Mouse (Mus musculus) kidney, embryonic 14.5 days (tissue): ENCODE measurements around the gene Usp17le. TPM values are rescaled to one million over a fixed set of nuclear protein-coding genes. Genes with fewer than 3 reads are reported as not detected.
"Not testable (repeated sequence)": the region's sequence is repeated elsewhere in the genome, so short reads cannot be mapped to it uniquely, and the experiment has no call there.

ENCODE experiments used
- ATAC-seq: fragments of 200-750 bp; cut with Nextera tagmentation; 2 replicates; pipeline ENCODE4 v1.8.0; 2017; ENCODE audit warnings: moderate number of reproducible peaks, mild to moderate bottlenecking, moderate TSS enrichment, moderate library complexity; ENCODE audit not compliant: low FRiP score, low TSS enrichment
- H3K27ac ChIP-seq: fragments of 300-500 bp; sonication (generic); 2 replicates; pipeline ENCODE4 v1.5.1; 2014; ENCODE audit warnings: low read depth, mild to moderate bottlenecking, low read length, moderate library complexity, mixed read lengths
- H3K27me3 ChIP-seq: fragments of 300-500 bp; sonication (generic); 2 replicates; pipeline ENCODE4 v1.6.1; 2014; ENCODE audit warnings: mild to moderate bottlenecking, low read length; ENCODE audit not compliant: control insufficient read depth, insufficient read depth
- H3K36me3 ChIP-seq: fragments of 300-500 bp; sonication (generic); 2 replicates; pipeline ENCODE4 v1.6.1; 2014; ENCODE audit warnings: low read length, mixed read lengths; ENCODE audit not compliant: control insufficient read depth, insufficient read depth
- H3K4me1 ChIP-seq: fragments of 300-500 bp; sonication (generic); 2 replicates; pipeline ENCODE4 v1.6.1; 2014; ENCODE audit warnings: low read length, mixed read lengths; ENCODE audit not compliant: control insufficient read depth, insufficient read depth
- H3K4me2 ChIP-seq: fragments of 300-500 bp; sonication (generic); replicated peaks from 2 replicates; pipeline ENCODE4 v1.6.1; 2014; ENCODE audit warnings: low read depth, mild to moderate bottlenecking, low read length
- H3K4me3 ChIP-seq: fragments of 300-500 bp; sonication (generic); 2 replicates; pipeline ENCODE4 v1.5.1; 2014; ENCODE audit warnings: mild to moderate bottlenecking, low read length
- H3K9ac ChIP-seq: fragments of 300-500 bp; sonication (generic); 2 replicates; pipeline ENCODE4 v1.6.1; 2014; ENCODE audit warnings: low read depth, mild to moderate bottlenecking, low read length, moderate library complexity
- H3K9me3 ChIP-seq: fragments of 300-500 bp; sonication (generic); 2 replicates; pipeline ENCODE4 v1.6.1; 2016; ENCODE audit warnings: low read length; ENCODE audit not compliant: control insufficient read depth
- WGBS: fragments of 180-500 bp; shearing (Covaris S2); extraction: QIAGEN DNeasy Blood & Tissue Kit; methylation state at CpG from one replicate; pipeline ENCODE4 v1.1.7; 2014; 5-methylcytosine and 5-hydroxymethylcytosine counted together
- polyA plus RNA-seq: library from polyadenylated mRNA; unstranded; fragments of >200 nt; fragmentation: Nextera tagmentation; extraction: Ambion mirVana; gene quantifications from 2 replicates; pipeline ENCODE4 v1.2.1, GENCODE M21; 2014

Gene Usp17le
- polyA plus RNA-seq = not detected in 2 replicates

GRCm38 (mm10) chr7:104777370-104777769, at the start of gene Usp17le:
Gene Usp17le (minus strand): TSS chr7:104777470.
- not testable (repeated sequence) for H3K4me3 ChIP-seq
- WGBS = 71% methylated on average over 2 of the region's 2 CpGs

GRCm38 (mm10) chr7:104810335-104810734, 33.1 kb upstream of the Usp17le start:
- not testable (repeated sequence) for H3K4me1 ChIP-seq, H3K27me3 ChIP-seq, H3K27ac ChIP-seq, H3K36me3 ChIP-seq, H3K9ac ChIP-seq, H3K4me3 ChIP-seq, H3K9me3 ChIP-seq, H3K4me2 ChIP-seq, ATAC-seq
- 83% methylated on average over 8 of the region's 8 CpGs for WGBS

More at GRCm38 (mm10) chr7:104777370-104777769, at the start of gene Usp17le:
- not testable (repeated sequence) for H3K4me1 ChIP-seq, H3K9me3 ChIP-seq, H3K27ac ChIP-seq, H3K4me2 ChIP-seq, H3K27me3 ChIP-seq, H3K36me3 ChIP-seq, ATAC-seq, H3K9ac ChIP-seq

- no peaks in the 10 kb centered on the region for H3K9me3 ChIP-seq
- no peaks in the 10 kb centered on the region for H3K27me3 ChIP-seq
- H3K4me3 ChIP-seq = no peak overlapping the region
- H3K9ac ChIP-seq = no peak overlapping the region
- H3K4me1 ChIP-seq = no peaks in the 10 kb centered on the region
- no peaks in the 10 kb centered on the region for H3K36me3 ChIP-seq
- 67% methylated on average over 1 of the region's 1 CpGs for WGBS
- no peak overlapping the region for H3K27ac ChIP-seq
- ATAC-seq = no peak
- no peak overlapping the region for H3K4me2 ChIP-seq
Measured at GRCm38 (mm10) chr7:104790796-104791195, 13.5 kb upstream of the Usp17le start.

Other genes with a start within 250 kb of the Usp17le start
- gene Olfr651, start 227.3 kb downstream of the Usp17le start, polyA plus RNA-seq = not detected in 2 replicates
- not detected in 2 replicates for gene Olfr652, start 216.6 kb downstream of the Usp17le start, polyA plus RNA-seq
- not detected in 2 replicates for gene Olfr653, start 200.2 kb downstream of the Usp17le start, polyA plus RNA-seq
- gene Olfr654, start 190.4 kb downstream of the Usp17le start, polyA plus RNA-seq = not detected in 2 replicates
- gene Olfr655, start 175.7 kb downstream of the Usp17le start, polyA plus RNA-seq = not detected in 2 replicates
- gene Olfr656, start 163.5 kb downstream of the Usp17le start, polyA plus RNA-seq = not detected in 2 replicates
- not detected in 2 replicates for gene Olfr657, start 152.7 kb downstream of the Usp17le start, polyA plus RNA-seq
- not detected in 2 replicates for gene Olfr658, start 130.2 kb downstream of the Usp17le start, polyA plus RNA-seq
- not detected in 2 replicates for gene Olfr659, start 110.7 kb downstream of the Usp17le start, polyA plus RNA-seq
- gene Olfr661, start 91.0 kb downstream of the Usp17le start, polyA plus RNA-seq = not detected in 2 replicates
- gene Usp17lb, start 65.1 kb upstream of the Usp17le start, polyA plus RNA-seq = not detected in 2 replicates
- not detected in 2 replicates for gene Usp17la, start 79.5 kb upstream of the Usp17le start, polyA plus RNA-seq
- not detected in 2 replicates for gene Olfr665, start 100.6 kb upstream of the Usp17le start, polyA plus RNA-seq
- not detected in 2 replicates for gene Olfr666, start 118.5 kb upstream of the Usp17le start, polyA plus RNA-seq
- gene Olfr667, start 144.0 kb upstream of the Usp17le start, polyA plus RNA-seq = not detected in 2 replicates
- gene Olfr668, start 150.6 kb upstream of the Usp17le start, polyA plus RNA-seq = not detected in 2 replicates
- gene Olfr669, start 156.8 kb upstream of the Usp17le start, polyA plus RNA-seq = not detected in 2 replicates
- not detected in 2 replicates for gene Olfr670, start 185.2 kb upstream of the Usp17le start, polyA plus RNA-seq
- not detected in 2 replicates for gene Olfr671, start 201.7 kb upstream of the Usp17le start, polyA plus RNA-seq
- not detected in 2 replicates for gene Olfr672, start 224.6 kb upstream of the Usp17le start, polyA plus RNA-seq